Mouse (Mus musculus) brain, embryonic 18.5 days (tissue): ENCODE measurements around the gene Ruvbl2.
A peak's percentile ranks its signal among the peaks of the same experiment; 100 is the strongest.
"Not testable (repeated sequence)": the region's sequence is repeated elsewhere in the genome, so short reads cannot be mapped to it uniquely, and the experiment has no call there.

Experiments
- DNase-seq: peaks from one replicate; pipeline ENCODE4 v3.0.0-alpha.2; 2012; ENCODE audit warnings: low read depth, low spot score

Ruvbl2 gene

DNA sequence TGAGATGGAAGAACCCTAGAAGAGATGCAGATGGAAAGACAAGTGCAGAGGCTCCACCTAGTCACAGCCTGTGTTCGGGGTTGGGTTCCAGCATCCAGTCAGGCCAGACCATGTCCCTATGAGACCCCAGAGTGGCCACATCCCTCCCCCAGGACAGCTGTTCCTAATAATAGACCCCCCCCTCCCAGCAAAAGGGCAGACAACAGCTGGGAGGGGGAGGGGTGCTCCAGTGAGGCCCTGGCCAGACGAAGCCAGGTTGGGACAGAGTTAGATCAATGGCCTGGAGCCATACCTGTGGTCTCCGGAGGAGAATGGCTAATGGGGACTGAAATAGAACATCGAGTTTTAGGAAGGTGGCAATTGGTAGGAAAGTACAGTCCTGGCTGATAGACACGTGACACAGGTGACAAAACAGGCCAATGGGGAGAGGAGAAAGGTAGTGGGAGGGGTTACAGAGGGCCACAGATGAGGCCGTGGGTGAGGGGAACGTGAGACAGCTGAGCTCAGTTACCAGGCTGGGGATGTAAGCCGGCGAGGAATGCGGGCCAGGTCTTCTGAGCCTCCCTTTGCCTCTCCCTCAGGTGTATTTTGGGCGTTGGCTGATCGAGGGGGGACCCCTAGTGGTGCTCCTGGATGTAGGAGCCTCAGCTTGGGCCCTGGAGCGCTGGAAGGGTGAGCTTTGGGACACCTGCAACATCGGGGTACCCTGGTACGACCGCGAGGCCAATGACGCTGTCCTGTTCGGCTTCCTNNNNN lies at the start of gene Ruvbl2:
Gene Ruvbl2 (minus strand): TSS at position 576 of the 756 bp plus-strand sequence.
- no peak for DNase-seq

DNA sequence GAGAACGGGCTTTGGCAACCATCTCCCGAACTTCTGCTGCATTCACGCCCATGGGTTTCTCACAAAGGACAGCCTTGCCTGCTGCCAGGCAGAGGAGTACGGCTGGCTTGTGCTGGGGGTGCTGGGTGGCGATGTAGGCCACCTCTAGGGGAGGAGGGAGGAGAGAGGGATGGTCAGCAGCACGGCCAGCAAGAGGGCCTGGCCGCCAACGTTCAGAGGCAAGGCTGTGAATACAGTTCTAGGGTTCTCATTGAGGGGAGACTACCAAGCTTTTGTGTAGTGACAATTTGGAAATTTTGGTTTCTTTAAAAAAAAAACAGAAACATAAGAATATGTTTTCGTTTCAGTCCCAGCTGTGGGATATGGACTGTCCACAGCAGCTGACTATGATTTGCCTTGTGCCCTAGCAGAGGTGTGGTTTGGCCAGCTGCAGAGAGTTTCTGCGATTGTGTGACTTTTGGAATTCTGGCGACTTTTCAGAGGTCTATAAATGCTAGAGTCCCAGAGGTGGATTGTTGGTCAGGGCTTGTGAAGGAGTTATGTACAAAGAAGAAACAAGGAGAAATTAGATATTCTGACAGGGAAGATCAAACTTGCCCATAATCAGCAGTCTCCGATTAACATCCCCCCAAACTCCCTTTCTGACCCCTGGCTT lies 49.0 kb upstream of the Ruvbl2 start, which contains the start of gene Gm45808:
Gene Gm45808 (minus strand): TSS at position 51 of the 655 bp plus-strand sequence.
- DNase-seq: no peak

DNA sequence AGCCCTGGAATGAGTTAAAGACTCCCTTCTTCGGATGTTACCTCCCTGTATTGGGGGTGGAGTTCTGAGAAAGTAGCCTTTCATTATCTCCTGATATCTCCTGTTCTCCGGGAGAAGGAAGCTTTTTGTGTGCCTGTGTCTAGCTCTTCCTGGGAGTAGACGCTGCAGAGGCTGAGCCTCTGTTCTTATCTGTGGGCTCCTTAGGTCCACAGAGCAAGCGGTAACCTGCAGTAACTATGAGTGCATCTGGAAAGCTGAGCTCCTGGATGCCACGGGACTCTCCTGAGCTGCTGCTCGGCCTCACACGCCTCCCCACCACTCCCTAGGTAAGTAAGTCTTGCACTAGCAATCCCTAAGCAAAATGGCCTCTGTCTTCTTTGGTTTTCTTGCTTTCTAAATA lies 48.3 kb upstream of the Ruvbl2 start:
- DNase-seq: no peak

DNA sequence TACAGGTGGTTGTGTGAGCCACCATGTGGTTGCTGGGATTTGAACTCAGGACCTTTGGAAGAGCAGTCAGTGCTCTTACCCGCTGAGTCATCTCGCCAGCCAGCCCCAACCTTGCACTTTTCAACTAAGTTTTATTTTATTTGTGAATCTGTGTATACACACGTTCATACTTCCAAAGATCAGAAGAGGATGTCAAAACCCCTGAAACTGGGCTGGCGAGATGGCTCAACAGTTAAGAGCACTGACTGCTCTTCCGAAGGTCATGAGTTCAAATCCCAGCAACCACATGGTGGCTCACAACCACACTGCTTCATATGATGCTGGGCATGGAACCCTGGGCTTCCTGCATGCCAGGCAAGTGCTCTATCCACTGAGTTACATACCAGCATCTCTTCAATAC lies 47.1 kb upstream of the Ruvbl2 start:
- DNase-seq: not testable (repeated sequence)

DNA sequence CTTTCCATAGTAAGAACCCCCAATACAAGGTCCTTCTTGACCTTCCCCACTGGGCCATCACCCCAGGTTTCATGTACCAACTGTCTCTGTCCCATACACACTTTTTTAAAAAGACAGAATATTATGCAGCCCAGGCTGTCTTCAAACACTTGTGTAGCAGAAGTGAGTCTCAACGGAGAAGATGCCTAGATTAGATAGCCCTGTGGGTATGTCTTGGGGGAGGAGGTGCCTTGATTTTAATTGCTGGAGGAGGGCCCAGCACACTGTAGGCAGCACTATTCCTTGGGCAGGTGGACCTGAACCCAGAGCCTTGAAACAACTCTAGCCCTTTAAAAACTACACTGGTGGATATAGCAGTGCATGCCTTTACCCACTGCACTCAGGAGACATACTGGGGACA lies 44.3 kb upstream of the Ruvbl2 start:
- no peak for DNase-seq

DNA sequence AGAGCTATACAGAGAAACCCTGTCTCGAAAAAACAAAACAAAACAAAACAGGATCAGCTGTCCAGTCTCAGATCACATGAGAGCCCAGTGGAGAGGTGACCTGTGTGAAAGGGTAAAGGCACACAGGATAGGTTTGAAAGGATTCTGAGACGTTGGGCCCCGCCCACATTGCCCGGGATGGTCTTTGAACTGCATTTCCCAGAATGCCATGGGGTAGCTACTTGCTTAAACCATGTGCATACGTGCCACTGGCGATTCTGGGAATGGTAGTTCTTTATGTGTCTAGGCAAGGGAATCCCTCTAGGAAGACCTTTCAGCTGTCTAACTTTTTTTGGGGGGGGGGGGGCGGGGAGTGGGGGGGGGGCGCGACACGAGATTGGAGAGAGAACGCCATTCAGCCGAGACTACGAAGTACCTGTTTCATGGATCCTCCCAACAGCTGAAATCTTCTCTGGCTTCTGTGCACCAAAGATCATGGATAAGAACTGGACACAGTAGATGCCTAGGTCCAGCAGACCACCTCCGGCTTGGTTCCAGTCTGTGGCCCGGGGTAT lies 43.6 kb upstream of the Ruvbl2 start, which contains the start of gene Tulp2:
Gene Tulp2 (plus strand): TSS at position 504 of the 554 bp plus-strand sequence.
- DNase-seq: no peak

DNA sequence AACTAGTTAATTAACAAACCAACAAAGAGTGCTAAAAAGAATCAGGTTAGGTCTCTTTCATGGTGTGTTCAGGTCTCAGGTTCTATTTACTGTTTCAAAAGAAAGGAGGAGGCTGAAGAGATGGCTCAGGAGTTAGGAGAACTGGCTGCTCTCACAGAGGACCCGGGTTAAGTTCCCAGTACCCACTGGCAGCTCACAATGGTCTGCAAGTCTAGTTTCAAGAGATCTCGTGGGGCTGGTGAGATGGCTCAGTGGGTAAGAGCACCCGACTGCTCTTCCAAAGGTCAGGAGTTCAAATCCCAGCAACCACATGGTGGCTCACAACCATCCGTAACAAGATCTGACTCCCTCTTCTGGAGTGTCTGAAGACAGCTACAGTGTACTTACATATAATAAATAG lies 42.4 kb upstream of the Ruvbl2 start:
- DNase-seq: not testable (repeated sequence)

DNA sequence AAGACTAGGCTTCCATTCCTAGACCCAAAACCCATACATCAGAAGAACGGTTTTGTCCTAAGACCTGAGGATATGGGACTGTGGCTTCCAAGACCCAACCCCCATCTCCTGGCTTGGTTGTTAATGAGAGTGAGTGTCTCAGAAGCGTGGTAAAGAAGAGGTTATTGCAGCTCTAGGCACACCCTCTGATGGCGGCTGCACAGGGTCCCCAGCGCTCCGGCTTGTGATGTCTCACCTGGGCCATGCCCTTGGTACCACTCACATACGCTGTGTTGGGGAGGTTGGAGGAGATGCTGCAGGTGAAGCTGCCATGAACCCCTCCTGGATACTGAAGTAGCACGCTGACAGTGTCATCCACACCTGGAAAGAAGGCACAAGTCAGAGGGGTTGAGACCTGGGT lies 40.9 kb upstream of the Ruvbl2 start:
- no peak for DNase-seq

DNA sequence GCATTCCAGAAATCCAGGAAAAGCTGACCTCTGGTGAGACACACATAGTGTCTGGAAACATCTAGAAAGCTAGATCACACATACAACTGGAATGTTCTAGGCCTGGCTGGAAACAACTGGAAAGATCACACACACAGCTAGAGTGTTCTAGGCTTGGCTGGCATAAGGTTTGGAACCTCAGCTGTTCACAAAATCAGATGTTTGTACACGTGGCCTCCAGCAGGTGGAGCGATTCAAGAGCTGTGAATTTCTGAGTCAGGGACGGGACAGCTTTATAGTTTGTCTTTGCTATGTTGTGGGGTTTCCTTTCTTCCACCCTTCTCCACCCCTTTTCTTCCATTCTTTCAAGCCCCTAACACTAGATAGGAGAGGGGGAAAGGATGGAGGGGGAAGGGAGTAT lies 39.1 kb upstream of the Ruvbl2 start:
- DNase-seq: no peak

DNA sequence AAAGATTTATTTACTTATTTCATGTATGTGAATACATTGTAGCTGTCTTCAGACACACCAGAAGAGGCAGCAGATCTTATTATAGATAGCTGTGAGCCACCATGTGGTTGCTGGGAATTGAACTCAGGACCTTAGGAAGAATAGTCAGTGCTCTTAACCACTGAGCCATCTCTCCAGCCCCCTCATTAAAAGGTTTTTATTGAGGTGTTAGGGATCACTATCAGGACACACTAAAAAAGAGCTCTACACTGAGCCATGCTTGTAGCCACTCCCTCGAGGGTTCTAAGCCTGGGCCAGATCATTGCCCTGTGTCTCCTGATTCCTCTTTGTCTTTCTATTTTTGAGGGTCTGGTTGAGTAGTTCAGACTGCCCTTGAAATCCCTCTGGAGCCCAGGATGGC lies 38.6 kb upstream of the Ruvbl2 start:
- DNase-seq: no peak

DNA sequence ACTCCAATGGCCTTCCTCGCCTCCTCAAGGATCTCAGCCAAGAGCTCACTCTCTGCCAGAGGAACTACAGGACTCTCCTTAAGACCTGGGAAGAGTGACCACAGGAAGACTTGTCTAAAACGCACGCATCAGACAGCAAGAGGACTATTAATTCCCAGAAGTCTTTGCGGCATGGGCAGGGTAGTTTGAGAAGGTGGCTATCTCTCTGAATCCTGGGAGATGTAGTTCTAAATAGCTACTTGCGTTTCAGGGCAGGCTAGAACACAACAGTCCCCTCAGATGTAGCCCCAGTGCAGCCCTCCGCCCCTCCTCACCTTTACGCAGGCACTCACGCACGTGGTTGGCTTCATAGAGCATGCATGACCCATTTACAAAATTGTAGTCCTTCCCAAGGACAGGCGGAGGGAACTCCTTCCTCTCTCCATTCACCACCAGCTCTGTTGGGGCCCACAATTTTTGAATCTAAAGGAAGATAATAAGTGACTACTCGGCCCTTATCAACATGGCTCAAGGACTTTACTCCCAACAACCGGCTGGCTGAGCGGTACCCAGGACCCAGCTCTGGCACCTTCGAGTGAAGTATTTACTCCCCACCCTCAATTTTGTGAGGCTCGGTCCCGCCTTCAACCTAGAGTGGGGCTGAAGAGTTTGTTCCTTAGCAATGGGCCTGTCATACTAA lies 37.5 kb upstream of the Ruvbl2 start:
- no peak for DNase-seq

DNA sequence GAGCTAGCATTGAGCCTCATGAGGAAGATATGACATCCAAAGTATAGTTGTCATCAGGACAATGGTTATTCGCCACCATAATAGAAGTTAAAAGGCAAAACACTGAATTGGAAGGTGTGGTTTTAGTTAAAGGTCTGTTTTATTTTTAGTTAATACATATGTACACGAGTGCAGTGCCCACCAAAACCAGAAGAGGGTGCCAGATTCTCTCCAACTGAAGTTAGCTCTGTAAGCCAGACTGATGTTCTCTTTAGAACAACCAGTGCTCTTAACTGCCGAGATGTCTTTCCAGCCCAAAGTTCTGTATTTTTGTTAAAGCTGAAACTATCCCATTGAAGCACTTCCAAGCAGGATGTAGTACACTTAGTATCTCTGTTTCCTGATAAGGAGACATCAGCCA lies 33.0 kb upstream of the Ruvbl2 start:
- no peak for DNase-seq

DNA sequence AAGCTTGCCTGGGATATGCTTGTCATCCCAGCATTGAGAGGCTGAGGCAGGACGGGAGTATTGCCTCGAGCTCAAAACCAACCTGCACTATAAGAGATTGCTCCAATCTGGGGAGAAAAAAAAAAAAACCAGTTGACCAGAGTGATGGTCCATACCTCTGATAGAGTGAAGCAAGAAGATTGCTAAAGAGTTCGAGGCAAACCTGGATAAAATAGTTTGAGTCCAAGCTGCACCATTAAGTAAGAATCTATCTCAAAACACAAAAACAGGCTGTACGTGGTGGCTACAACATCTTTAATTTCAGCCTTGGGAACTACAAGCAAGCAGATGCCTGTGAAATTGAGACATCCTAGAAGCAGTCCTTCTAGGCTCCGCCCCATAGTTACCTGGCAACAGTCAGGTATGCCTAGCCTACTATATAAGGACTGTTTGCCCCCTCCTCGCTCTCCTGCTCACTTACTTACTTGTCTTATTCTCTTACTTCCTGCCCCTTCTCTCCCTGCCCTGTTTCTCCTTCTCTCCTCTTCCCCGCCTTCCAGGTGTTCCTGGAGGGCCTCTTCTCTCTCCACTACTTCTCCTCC lies 29.3 kb upstream of the Ruvbl2 start:
- DNase-seq: no peak

DNA sequence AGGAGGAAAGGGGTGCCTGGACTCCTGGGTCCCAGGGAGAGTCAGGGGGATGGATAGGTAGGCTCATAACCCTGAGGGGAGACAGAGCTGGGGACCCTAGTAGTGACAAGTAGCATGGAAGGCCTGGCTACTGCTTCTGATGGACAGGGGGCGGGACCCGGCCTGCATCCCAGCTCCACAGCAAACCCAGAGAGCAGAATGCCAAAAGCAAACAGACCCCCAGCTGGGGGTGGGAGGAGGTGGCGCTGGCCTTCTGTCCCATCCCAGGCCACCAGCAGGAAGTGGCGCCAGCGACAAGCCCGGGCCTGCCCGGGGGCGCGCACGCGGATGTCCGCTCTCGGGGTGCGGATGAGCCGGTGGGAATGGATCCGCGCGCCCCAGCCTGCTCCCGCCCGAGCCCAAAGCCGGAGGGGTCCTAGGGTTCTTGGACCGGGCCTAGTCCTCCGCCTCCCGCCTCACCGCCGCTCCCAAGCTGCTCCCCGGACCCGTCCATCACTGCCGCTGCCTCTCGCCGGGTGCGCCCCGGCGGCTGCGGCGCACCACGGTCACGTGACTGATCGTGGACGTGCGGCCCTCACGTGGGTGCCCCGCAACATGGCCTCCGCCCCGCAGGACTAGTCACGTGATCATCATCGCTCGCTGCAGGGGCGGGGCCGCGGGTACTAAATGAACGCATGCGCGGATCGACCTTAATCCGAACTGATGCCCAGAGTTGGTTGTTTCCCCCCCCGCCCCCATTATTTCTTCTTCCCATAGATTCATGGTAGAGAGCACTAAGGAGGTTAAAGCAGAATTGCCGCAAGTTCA lies 28.6 kb upstream of the Ruvbl2 start, which contains the start of gene Bax:
Gene Bax (minus strand): TSS at position 616 of the 807 bp plus-strand sequence.
- DNase-seq: peak; percentile 91

DNA sequence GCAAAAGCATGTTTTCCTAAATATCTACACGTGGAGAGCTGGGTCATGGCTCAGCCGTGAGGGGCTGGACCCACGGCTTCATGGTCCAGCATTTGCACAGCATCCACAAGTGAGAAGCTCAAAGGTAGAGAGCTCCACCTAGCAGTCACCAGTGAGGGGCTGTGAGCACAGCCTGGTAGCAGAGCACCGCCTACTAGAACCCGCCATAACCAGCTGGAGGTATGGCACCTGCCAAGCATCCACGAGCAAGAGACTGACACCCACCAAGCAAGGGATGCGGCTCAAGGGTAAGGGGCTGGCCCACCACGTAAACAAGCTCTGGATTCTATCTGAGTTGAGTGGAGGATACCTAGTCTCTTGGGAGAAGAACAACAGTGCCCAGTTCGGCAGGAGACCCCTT lies 27.7 kb upstream of the Ruvbl2 start:
- no peak for DNase-seq

DNA sequence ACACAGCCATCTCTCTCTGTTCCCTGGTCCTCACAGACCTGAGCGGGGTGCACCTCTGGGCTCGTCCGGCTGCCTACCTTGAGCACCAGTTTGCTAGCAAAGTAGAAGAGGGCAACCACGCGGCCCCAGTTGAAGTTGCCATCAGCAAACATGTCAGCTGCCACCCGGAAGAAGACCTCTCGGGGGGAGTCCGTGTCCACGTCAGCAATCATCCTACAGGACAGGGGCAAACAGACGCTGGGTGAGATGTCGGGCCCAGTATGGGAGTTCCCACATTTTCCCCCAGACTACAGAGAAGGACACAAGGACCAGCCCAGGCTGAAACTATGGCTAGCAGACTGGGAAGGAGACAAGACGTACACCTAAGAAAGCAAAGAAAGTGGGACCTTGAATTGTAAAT lies 27.2 kb upstream of the Ruvbl2 start:
- DNase-seq: no peak

DNA sequence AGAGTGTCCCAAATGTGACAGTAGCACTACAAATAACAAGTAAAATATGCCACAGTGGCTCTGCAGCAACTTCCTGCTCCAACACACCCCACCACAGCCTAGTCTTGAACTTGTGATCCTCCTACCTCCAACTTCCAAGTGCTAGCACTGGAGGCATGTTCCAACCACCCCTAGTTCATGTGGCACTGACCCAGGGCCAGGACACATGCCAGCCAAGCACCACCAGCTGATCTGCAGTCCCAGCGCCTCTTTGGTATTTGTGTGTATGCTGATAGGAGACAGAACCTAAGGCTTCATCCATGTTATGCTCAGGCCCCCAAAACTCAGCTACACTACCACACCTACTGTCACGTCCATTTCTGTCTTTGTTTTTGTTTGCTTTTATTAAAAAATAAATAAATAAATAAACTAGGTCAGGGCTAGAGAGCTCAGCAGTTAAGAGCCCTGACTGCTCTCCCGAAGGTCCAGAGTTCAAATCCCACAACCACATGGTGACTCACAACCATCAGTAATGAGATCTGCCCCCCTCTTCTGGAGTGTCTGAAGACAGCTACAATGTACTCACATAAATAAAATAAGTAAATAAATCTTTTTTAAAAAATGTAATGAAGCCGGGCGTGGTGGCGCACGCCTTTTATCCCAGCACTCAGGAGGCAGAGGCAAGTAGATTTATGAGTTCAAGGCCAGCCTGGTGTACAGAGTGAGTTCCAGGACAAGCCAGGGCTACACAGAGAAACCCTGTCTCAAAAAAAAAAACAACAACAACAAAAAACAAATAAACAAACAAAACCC lies 26.3 kb upstream of the Ruvbl2 start:
- DNase-seq: no peak

DNA sequence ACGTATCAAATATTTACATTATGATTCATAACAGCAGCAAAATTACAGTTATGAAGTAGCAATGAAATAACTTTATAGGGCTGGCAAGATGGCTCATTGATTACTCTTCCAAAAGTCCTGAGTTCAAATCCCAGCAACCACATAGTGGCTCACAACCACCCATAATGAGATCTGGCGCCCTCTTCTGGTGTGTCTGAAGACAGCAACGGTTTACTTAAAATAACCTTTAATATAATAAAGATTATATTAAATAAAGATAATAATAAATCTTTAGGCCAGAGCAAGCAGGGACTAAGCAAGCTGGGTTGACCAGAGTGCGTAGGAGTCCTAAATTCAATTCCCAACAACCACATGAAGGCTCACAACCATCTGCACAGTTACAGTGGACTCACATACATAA lies 25.0 kb upstream of the Ruvbl2 start:
- not testable (repeated sequence) for DNase-seq

DNA sequence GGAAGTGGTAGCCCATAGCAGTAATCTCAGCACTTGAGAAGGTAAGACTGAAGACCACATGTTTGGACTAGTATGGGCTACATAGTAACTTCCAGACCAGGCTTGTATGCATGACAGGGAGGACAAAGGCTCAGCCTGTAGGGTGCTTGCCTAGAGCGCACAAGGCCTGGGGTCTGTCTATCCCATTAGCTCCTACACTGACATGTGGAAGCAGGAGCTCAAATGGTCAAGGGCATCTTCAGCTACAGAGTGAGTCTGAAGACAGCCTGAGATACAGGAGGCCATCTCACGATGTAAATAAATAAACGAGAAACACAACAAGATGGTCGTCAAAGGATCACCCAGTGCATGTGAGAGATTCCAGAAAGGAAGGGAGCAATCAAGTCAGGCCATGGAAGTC lies 24.4 kb upstream of the Ruvbl2 start:
- no peak for DNase-seq

DNA sequence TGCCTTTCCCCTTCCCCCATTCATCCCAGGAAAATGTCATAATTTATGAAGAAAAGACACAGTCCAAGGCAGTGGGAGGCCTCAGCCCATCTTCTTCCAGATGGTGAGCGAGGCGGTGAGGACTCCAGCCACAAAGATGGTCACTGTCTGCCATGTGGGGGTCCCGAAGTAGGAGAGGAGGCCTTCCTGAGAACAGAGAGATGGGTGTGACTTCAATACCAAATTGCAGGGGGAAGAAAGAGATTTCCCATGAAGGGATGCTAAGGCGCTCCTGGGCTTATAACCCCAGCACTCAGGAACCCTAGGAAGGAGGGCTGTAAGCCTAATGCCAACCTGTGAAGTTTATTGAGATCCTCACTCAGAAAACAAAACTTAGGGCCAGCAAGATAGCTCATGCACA lies 23.9 kb upstream of the Ruvbl2 start:
- no peak for DNase-seq
